Mouse (Mus musculus) MEL (cell line): ENCODE data around the gene Ppfibp1. TPM values are rescaled to one million over a fixed set of nuclear protein-coding genes. Genes with fewer than 3 reads are reported as not detected.

Experiments used
- DNase-seq: peaks from one replicate; pipeline ENCODE4 v3.0.0; 2011; ENCODE audit warnings: low read depth, low spot score
- H3K27ac ChIP-seq: 2 replicates; pipeline ENCODE4 v1.5.1; 2012; ENCODE audit warnings: low read depth, mild to moderate bottlenecking, control low read depth, low read length, moderate library complexity; ENCODE audit not compliant: control insufficient read depth
- H3K27me3 ChIP-seq, 2 experiments: fragments of 150-350 bp in 1 of 2; sonication (generic) in 1 of 2; 2 replicates each; pipeline ENCODE4 v1.6.1; 2012; ENCODE audit warnings: low read length in 2 of 2, mild to moderate bottlenecking in 2 of 2, improper control_type of control experiment in 1 of 2, moderate library complexity in 1 of 2; ENCODE audit not compliant: insufficient read depth in 2 of 2, control insufficient read depth in 1 of 2
- H3K36me3 ChIP-seq, 2 experiments: 2 replicates each; pipeline ENCODE4 v1.6.1; 2012 to 2014; ENCODE audit warnings: low read length in 2 of 2, improper control_type of control experiment in 1 of 2, inconsistent platforms in 1 of 2, mild to moderate bottlenecking in 1 of 2; ENCODE audit not compliant: insufficient read depth in 2 of 2, control insufficient read depth in 1 of 2
- H3K4me1 ChIP-seq, 2 experiments: fragments of 150-350 bp in 1 of 2; sonication (generic) in 1 of 2; 2 replicates each; pipeline ENCODE4 v1.6.1; 2012; ENCODE audit warnings: low read length in 2 of 2, improper control_type of control experiment in 1 of 2, mild to moderate bottlenecking in 1 of 2; ENCODE audit not compliant: insufficient read depth in 2 of 2, control insufficient read depth in 1 of 2
- H3K4me3 ChIP-seq, 2 experiments: fragments of 150-350 bp in 1 of 2; sonication (generic) in 1 of 2; 2 replicates each; pipeline ENCODE4 v1.5.1; 2012; ENCODE audit warnings: low read depth in 2 of 2, low read length in 2 of 2, mild to moderate bottlenecking in 2 of 2, moderate library complexity in 2 of 2, control low read depth in 1 of 2, improper control_type of control experiment in 1 of 2; ENCODE audit not compliant: control insufficient read depth in 1 of 2, insufficient read depth in 1 of 2
- H3K79me2 ChIP-seq: 2 replicates; pipeline ENCODE4 v1.6.1; 2012; ENCODE audit warnings: mild to moderate bottlenecking, low read length, moderate library complexity; ENCODE audit not compliant: control insufficient read depth, poor library complexity, insufficient read depth
- H3K9ac ChIP-seq: 2 replicates; pipeline ENCODE4 v1.6.1; 2012; ENCODE audit warnings: low read depth, mild to moderate bottlenecking, control low read depth, low read length, moderate library complexity; ENCODE audit not compliant: control insufficient read depth, poor library complexity, severe bottlenecking
- H3K9me3 ChIP-seq: fragments of 150-350 bp; sonication (generic); replicated peaks from 2 replicates; pipeline ENCODE4 v1.6.1; 2012; ENCODE audit warnings: mild to moderate bottlenecking, low read length, improper control_type of control experiment, moderate library complexity; ENCODE audit not compliant: insufficient read depth
- BHLHE40 ChIP-seq: IDR thresholded peaks from 2 replicates; pipeline ENCODE4 v1.6.1; 2012; ENCODE audit warnings: low read depth, mild to moderate bottlenecking, inconsistent platforms, low read length, improper control_type of control experiment, borderline replicate concordance
- CHD1 ChIP-seq: IDR thresholded peaks from 2 replicates; pipeline ENCODE4 v1.6.1; 2012; ENCODE audit warnings: low read depth, mild to moderate bottlenecking, inconsistent platforms, low read length, improper control_type of control experiment
- CTCF ChIP-seq, 3 experiments: IDR thresholded peaks in 2 of 3; conservative IDR thresholded peaks in 1 of 3; 2 replicates each; pipeline ENCODE4 v1.5.1; 2011 to 2012; ENCODE audit warnings: low read length in 3 of 3, low read depth in 2 of 3, mild to moderate bottlenecking in 2 of 3, improper control_type of control experiment in 1 of 3, inconsistent platforms in 1 of 3, mixed read lengths in 1 of 3, moderate library complexity in 1 of 3; ENCODE audit not compliant: control insufficient read depth in 1 of 3, insufficient read depth in 1 of 3, poor library complexity in 1 of 3, severe bottlenecking in 1 of 3
- E2F4 ChIP-seq: IDR thresholded peaks from 2 replicates; pipeline ENCODE4 v1.6.1; 2011; ENCODE audit warnings: low read depth, low read length, improper control_type of control experiment, borderline replicate concordance
- HCFC1 ChIP-seq: IDR thresholded peaks from 2 replicates; pipeline ENCODE4 v1.6.1; 2012; ENCODE audit warnings: low read depth, mild to moderate bottlenecking, inconsistent platforms, low read length, improper control_type of control experiment, moderate library complexity
- JUND ChIP-seq: IDR thresholded peaks from 2 replicates; pipeline ENCODE4 v1.6.1; 2011; ENCODE audit warnings: low read depth, mild to moderate bottlenecking, improper control_type of control experiment, low read length
- MAFK ChIP-seq: IDR thresholded peaks from 2 replicates; pipeline ENCODE4 v1.6.1; 2011; ENCODE audit warnings: low read depth, mild to moderate bottlenecking, low read length, improper control_type of control experiment, borderline replicate concordance
- MEF2A ChIP-seq: IDR thresholded peaks from 2 replicates; pipeline ENCODE4 v1.6.1; 2014; ENCODE audit warnings: low read depth, mild to moderate bottlenecking, inconsistent platforms, low read length, improper control_type of control experiment; ENCODE audit not compliant: poor library complexity, insufficient replicate concordance, severe bottlenecking; ENCODE audit errors: extremely low read depth
- MXI1 ChIP-seq: IDR thresholded peaks from 2 replicates; pipeline ENCODE4 v1.6.1; 2011; ENCODE audit warnings: mild to moderate bottlenecking, low read depth, low read length, improper control_type of control experiment
- NELFE ChIP-seq: IDR thresholded peaks from 2 replicates; pipeline ENCODE4 v1.6.1; 2011; ENCODE audit warnings: low read depth, low read length, improper control_type of control experiment
- NRF1 ChIP-seq: IDR thresholded peaks from 2 replicates; pipeline ENCODE4 v1.6.1; 2014; ENCODE audit warnings: low read depth, mild to moderate bottlenecking, inconsistent platforms, low read length, improper control_type of control experiment, moderate library complexity; ENCODE audit not compliant: poor library complexity, insufficient read depth, severe bottlenecking
- POLR2A ChIP-seq, 2 experiments: IDR thresholded peaks; 2 replicates each; pipeline ENCODE4 v1.6.1; 2011 to 2012; ENCODE audit warnings: low read length in 2 of 2, mild to moderate bottlenecking in 2 of 2, control low read depth in 1 of 2, improper control_type of control experiment in 1 of 2, low read depth in 1 of 2, moderate library complexity in 1 of 2; ENCODE audit not compliant: control insufficient read depth in 1 of 2, insufficient read depth in 1 of 2, poor library complexity in 1 of 2
- POLR2AphosphoS2 ChIP-seq: IDR thresholded peaks from 2 replicates; pipeline ENCODE4 v1.6.1; 2011; ENCODE audit warnings: low read length, improper control_type of control experiment
- RAD21 ChIP-seq: IDR thresholded peaks from 2 replicates; pipeline ENCODE4 v1.6.1; 2011; ENCODE audit warnings: mild to moderate bottlenecking, low read depth, low read length, improper control_type of control experiment
- RCOR1 ChIP-seq: IDR thresholded peaks from 2 replicates; pipeline ENCODE4 v1.6.1; 2012; ENCODE audit warnings: low read depth, mild to moderate bottlenecking, inconsistent platforms, low read length, improper control_type of control experiment
- SIN3A ChIP-seq: IDR thresholded peaks from 2 replicates; pipeline ENCODE4 v1.6.1; 2012; ENCODE audit warnings: low read length, improper control_type of control experiment, inconsistent platforms
- SMC3 ChIP-seq: IDR thresholded peaks from 2 replicates; pipeline ENCODE4 v1.6.1; 2011; ENCODE audit warnings: low read depth, low read length, improper control_type of control experiment
- TAL1 ChIP-seq: IDR thresholded peaks from 2 replicates; pipeline ENCODE4 v1.6.1; 2012; ENCODE audit warnings: mild to moderate bottlenecking, inconsistent platforms, low read length, moderate library complexity, mixed read lengths
- TCF12 ChIP-seq: IDR thresholded peaks from 2 replicates; pipeline ENCODE4 v1.6.1; 2014; ENCODE audit warnings: low read depth, mild to moderate bottlenecking, inconsistent platforms, low read length, improper control_type of control experiment, moderate library complexity
- USF2 ChIP-seq, 2 experiments: IDR thresholded peaks; 2 replicates each; pipeline ENCODE4 v1.6.1; 2011 to 2012; ENCODE audit warnings: improper control_type of control experiment in 2 of 2, low read length in 2 of 2, borderline replicate concordance in 1 of 2, inconsistent platforms in 1 of 2, low read depth in 1 of 2, mild to moderate bottlenecking in 1 of 2; ENCODE audit not compliant: insufficient read depth in 1 of 2
- ZC3H11A ChIP-seq: IDR thresholded peaks from 2 replicates; pipeline ENCODE4 v1.6.1; 2012; ENCODE audit warnings: low read depth, mild to moderate bottlenecking, inconsistent platforms, low read length, improper control_type of control experiment
- polyA plus RNA-seq, 2 experiments: library from polyadenylated mRNA; stranded (reverse) in 1 of 2; unstranded in 1 of 2; fragments of >175 nt in 1 of 2; fragments of >200 nt in 1 of 2; gene quantifications; 2 replicates each; pipeline versions ENCODE4 v1.2.1 to v1.2.4; 2012; ENCODE audit warnings: low replicate concordance in 2 of 2, low read depth in 1 of 2; ENCODE audit not compliant: insufficient read length in 2 of 2, insufficient read depth in 1 of 2, missing spikeins in 1 of 2
- total RNA-seq: library from RNA; depleted of rRNA; stranded (reverse); fragments of 300-350 nt; gene quantifications from 2 replicates; pipeline ENCODE4 v1.2.3, GENCODE M21; 2012

Gene Ppfibp1
- total and polyA plus RNA-seq, 3 experiments, result 12.2 to 14.6 TPM; not detected in 1

- Histone ChIP-seq H3K79me2 (peaks cover 6% of the 10 kb centered on the region; the same call in 1 of the 2 replicates), H3K36me3 (peaks cover 0 to 10% of the 10 kb centered on the region in 2 experiments; a peak in 2 of 4 replicates), H3K4me1 (peaks cover 4 to 11% of the 10 kb centered on the region in 2 experiments), H3K9me3 (no peaks in the 10 kb centered on the region), H3K27me3 (no peaks in the 10 kb centered on the region), H3K27ac (peak overlapping the region; percentile 37; the same call in 1 of the 2 replicates), H3K9ac (peak overlapping the region; percentile 97), H3K4me3 (peak overlapping the region; percentile 95 to 100)
- DNase-seq, result no peak
- TF ChIP-seq MEF2A (no peak), NRF1 (no peak), RAD21 (no peak), ZC3H11A (no peak), JUND (no peak), POLR2A (IDR thresholded peaks at IDR 0.05; ENCODE audit: control insufficient read depth in 1 of 2, insufficient read depth in 1 of 2, low read depth in 1 of 2, low read length in 2 of 2, poor library complexity in 1 of 2) (no peak), MAFK (no peak), TCF12 (no peak), POLR2AphosphoS2 (no peak), E2F4 (no peak), USF2 (IDR thresholded peaks at IDR 0.05; ENCODE audit: borderline replicate concordance in 1 of 2, insufficient read depth in 1 of 2, low read depth in 1 of 2, low read length in 2 of 2) (no peak), CHD1 (no peak; the same call in 1 of the 2 replicates), SIN3A (no peak), MXI1 (no peak)
These were observed 588 bp downstream of the Ppfibp1 start for GRCm38 (mm10) chr6:146888660-146889490.

DNA sequence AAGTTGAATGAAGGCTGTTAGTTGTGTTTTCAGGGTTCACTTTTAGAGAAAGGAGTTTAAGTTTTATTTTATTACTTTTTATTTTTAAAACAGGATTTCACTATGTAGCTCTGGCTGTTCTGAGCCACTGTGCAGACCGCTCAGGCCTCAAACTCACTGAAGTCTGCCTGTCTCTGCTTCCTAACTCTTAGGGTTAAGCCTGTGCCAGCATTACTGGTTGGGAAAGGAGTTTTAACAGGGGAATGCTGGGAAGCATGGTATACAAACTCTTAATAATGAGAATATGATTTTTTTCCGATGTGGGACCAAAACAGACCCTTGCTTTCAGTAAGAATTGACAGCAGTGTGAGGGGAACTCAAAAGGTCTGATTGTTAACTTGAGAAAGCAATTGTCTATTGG, 1.9 kb downstream of the Ppfibp1 start:
- H3K9ac ChIP-seq, result no peak overlapping the region
- H3K27me3 ChIP-seq, result no peaks in the 10 kb centered on the region
- peaks cover 3 to 6% of the 10 kb centered on the region in 2 experiments; a peak in 3 of 4 replicates for H3K4me1 ChIP-seq
- DNase-seq, result no peak
- TF ChIP-seq TAL1 (no peak), RCOR1 (no peak), SMC3 (no peak), MEF2A (no peak), E2F4 (no peak), BHLHE40 (no peak), CTCF (IDR thresholded peaks at IDR 0.05 in 2 of 3, conservative IDR thresholded peaks at IDR 0.05 in 1 of 3; ENCODE audit: control insufficient read depth in 1 of 3, insufficient read depth in 1 of 3, low read depth in 2 of 3, low read length in 3 of 3, poor library complexity in 1 of 3, severe bottlenecking in 1 of 3) (no peak), SIN3A (no peak), NELFE (no peak), MAFK (no peak), HCFC1 (no peak)
- no peak overlapping the region for H3K4me3 ChIP-seq
- peaks cover 0 to 6% of the 10 kb centered on the region in 2 experiments; a peak in 2 of 4 replicates for H3K36me3 ChIP-seq
- H3K27ac ChIP-seq, result no peak overlapping the region
- H3K9me3 ChIP-seq, result no peaks in the 10 kb centered on the region
- peaks cover 6% of the 10 kb centered on the region; the same call in 1 of the 2 replicates for H3K79me2 ChIP-seq
